Mouse (Mus musculus) left cerebral cortex, postnatal 25 days (tissue): ENCODE measurements around the gene Qdpr. TPM values are rescaled to one million over a fixed set of nuclear protein-coding genes. Genes with fewer than 3 reads are reported as not detected.
A peak's percentile ranks its signal among the peaks of the same experiment; 100 is the strongest.

ENCODE experiments used
- DNase-seq, 2 experiments: peaks; one replicate each; pipeline ENCODE4 v3.0.0; 2022; ENCODE audit warnings: low spot score in 2 of 2, mixed read lengths in 1 of 2
- intact Hi-C: fragments of 180-260 bp; cut with DNase I; formaldehyde crosslinking; loops from one replicate; pipeline ENCODE4 v1.15.1; 2025
- total RNA-seq, 2 experiments: library from RNA; stranded (reverse); gene quantifications; 2 replicates each; pipeline ENCODE4 v1.2.3; 2021

Gene Qdpr
- total RNA-seq, 2 experiments from 2014 or later = 101 to 104 TPM

- no peak for DNase-seq
- intact Hi-C loops = no loop called here
These were observed 32.1 kb downstream of the Qdpr start for GRCm38 (mm10) chr5:45417859-45418443.

GRCm38 (mm10) chr5:45416478-45416877 is 33.6 kb downstream of the Qdpr start:
- intact Hi-C loops = no loop called here
- DNase-seq = no peak

- no peak for DNase-seq
- intact Hi-C loops = loop anchor here (10.0 kb wide), 1 partner anchor 111 kb away; no protein-coding TSS in a partner anchor
These were observed 43.9 kb downstream of the Qdpr start for GRCm38 (mm10) chr5:45406129-45406528.

GRCm38 (mm10) chr5:45402632-45403031 is 47.4 kb downstream of the Qdpr start:
- intact Hi-C loops = loop anchor here (5.0 to 10.0 kb wide), 4 partner anchors 108 to 1120 kb away; no protein-coding TSS in a partner anchor
- peak; percentile 77 to 83 for DNase-seq

- no peak for DNase-seq
These were observed 65.8 kb downstream of the Qdpr start for GRCm38 (mm10) chr5:45384034-45384812.

More at GRCm38 (mm10) chr5:45384034-45384812, 65.8 kb downstream of the Qdpr start:
- intact Hi-C loops = no loop called here

Other genes with a start within 250 kb of the Qdpr start
- gene Clrn2, start 3.5 kb upstream of the Qdpr start, total RNA-seq = under 1 TPM; 0.37 to 0.53 TPM
- gene Lap3, start 43.1 kb upstream of the Qdpr start, total RNA-seq = 10 to 100 TPM; 44.0 to 46.3 TPM
- 10 to 100 TPM; 93.5 to 97.8 TPM for gene Med28, start 70.0 kb upstream of the Qdpr start, total RNA-seq
- gene Fam184b, start 189.4 kb upstream of the Qdpr start, total RNA-seq = 10 to 100 TPM in 1 of 2 experiments, 1 to 10 TPM in 1; 7.1 to 11.8 TPM
- gene Ncapg, start 219.7 kb upstream of the Qdpr start, total RNA-seq = under 1 TPM; 0.50 to 0.64 TPM